Mouse (Mus musculus): ENCODE results near the gene Bri3bp. TPM values are rescaled to one million over a fixed set of nuclear protein-coding genes. Genes with fewer than 3 reads are reported as not detected.
A peak's percentile ranks its signal among the peaks of the same experiment; 100 is the strongest.
"Not testable (repeated sequence)": the region's sequence is repeated elsewhere in the genome, so short reads cannot be mapped to it uniquely, and the experiment has no call there.

Gene Bri3bp
- total RNA-seq, 2 experiments from 2014 or later, result 2.5 to 3.9 TPM

GRCm38 (mm10) chr5:125413763-125414162 lies 27.6 kb upstream of the Bri3bp start:
- no peak for TF ChIP-seq CTCF (IDR thresholded peaks at IDR 0.05)
- Histone ChIP-seq H3K27ac (no peak overlapping the region), H3K4me3 (no peak overlapping the region)
- intact Hi-C loops (cut with DNase I), result loop anchor here (5.0 kb wide), 2 partner anchors 49 to 64 kb away; partner anchors contain the start of gene Aacs
- DNase-seq, result no peak

- DNase-seq, result no peak
- intact Hi-C loops (cut with DNase I), result no loop called here
- TF ChIP-seq CTCF (IDR thresholded peaks at IDR 0.05), result no peak
- Histone ChIP-seq H3K27ac (no peak overlapping the region), H3K4me3 (no peak overlapping the region)
Measured at GRCm38 (mm10) chr5:125416183-125416582, 25.2 kb upstream of the Bri3bp start.

GRCm38 (mm10) chr5:125418636-125419035 lies 22.7 kb upstream of the Bri3bp start:
- no peak overlapping the region for H3K27ac ChIP-seq
- TF ChIP-seq CTCF (IDR thresholded peaks at IDR 0.05), result no peak
- intact Hi-C loops (cut with DNase I), result no loop called here

GRCm38 (mm10) chr5:125419124-125419523 lies 22.2 kb upstream of the Bri3bp start:
- no peak for TF ChIP-seq CTCF (IDR thresholded peaks at IDR 0.05)
- Histone ChIP-seq H3K27ac (no peak overlapping the region), H3K4me3 (no peak overlapping the region)
- intact Hi-C loops (cut with DNase I), result no loop called here
- no peak for DNase-seq

More at GRCm38 (mm10) chr5:125418636-125419035, 22.7 kb upstream of the Bri3bp start:
- H3K4me3 ChIP-seq, result no peak overlapping the region
- no peak for DNase-seq

- TF ChIP-seq CTCF (IDR thresholded peaks at IDR 0.05), result no peak
- intact Hi-C loops (cut with DNase I), result no loop called here
- H3K4me3 ChIP-seq, result no peak overlapping the region
- no peak for DNase-seq
- H3K27ac ChIP-seq, result no peak overlapping the region
Measured at GRCm38 (mm10) chr5:125425698-125426276, 15.6 kb upstream of the Bri3bp start.

- no peak for DNase-seq
- no peak overlapping the region for H3K27ac ChIP-seq
- intact Hi-C loops (cut with DNase I), result no loop called here
Measured at GRCm38 (mm10) chr5:125426343-125426742, 15.0 kb upstream of the Bri3bp start.

GRCm38 (mm10) chr5:125432324-125432723 lies 9.0 kb upstream of the Bri3bp start:
- DNase-seq; H3K4me3 ChIP-seq; intact Hi-C loops (cut with DNase I); H3K27ac ChIP-seq: not testable (repeated sequence)

More at GRCm38 (mm10) chr5:125426343-125426742, 15.0 kb upstream of the Bri3bp start:
- H3K4me3 ChIP-seq, result no peak overlapping the region
- no peak for TF ChIP-seq CTCF (IDR thresholded peaks at IDR 0.05)

- no peak for TF ChIP-seq CTCF (IDR thresholded peaks at IDR 0.05)
- peak; percentile 97 for DNase-seq
- peak within 1 kb of the TSS; percentile 93 for H3K27ac ChIP-seq
- H3K4me3 ChIP-seq, result peak within 1 kb of the TSS; percentile 95
- intact Hi-C loops (cut with DNase I), result no loop called here
Measured at GRCm38 (mm10) chr5:125433793-125434337, 7.5 kb upstream of the Bri3bp start, which contains the start of gene Dhx37. Gene Dhx37 (minus strand): TSS chr5:125434121.

- peak; percentile 32 for TF ChIP-seq CTCF (IDR thresholded peaks at IDR 0.05)
- intact Hi-C loops (cut with DNase I), result not testable (repeated sequence)
- H3K27ac ChIP-seq, result peak overlapping the region; percentile 64
Measured at GRCm38 (mm10) chr5:125434347-125434746, 7.0 kb upstream of the Bri3bp start.

GRCm38 (mm10) chr5:125440583-125441233 lies 660 bp upstream of the Bri3bp start:
- intact Hi-C loops (cut with DNase I), result no loop called here

More at GRCm38 (mm10) chr5:125434347-125434746, 7.0 kb upstream of the Bri3bp start:
- peak overlapping the region; percentile 95 for H3K4me3 ChIP-seq
- not testable (repeated sequence) for DNase-seq

GRCm38 (mm10) chr5:125442136-125442995 lies 998 bp downstream of the Bri3bp start:
- intact Hi-C loops (cut with DNase I), result no loop called here
- DNase-seq, result no peak
- H3K4me3 ChIP-seq, result peak overlapping the region; percentile 94
- no peak for TF ChIP-seq CTCF (IDR thresholded peaks at IDR 0.05)
- H3K27ac ChIP-seq, result peak overlapping the region; percentile 84

More at GRCm38 (mm10) chr5:125440583-125441233, 660 bp upstream of the Bri3bp start:
- no peak for TF ChIP-seq CTCF (IDR thresholded peaks at IDR 0.05)
- Histone ChIP-seq H3K4me3 (peak overlapping the region; percentile 94), H3K27ac (peak overlapping the region; percentile 84)
- no peak for DNase-seq

GRCm38 (mm10) chr5:125443335-125443734 lies 2.0 kb downstream of the Bri3bp start:
- no peak for DNase-seq
- TF ChIP-seq CTCF (IDR thresholded peaks at IDR 0.05), result peak; percentile 40
- no peak overlapping the region for H3K27ac ChIP-seq
- intact Hi-C loops (cut with DNase I), result no loop called here
- H3K4me3 ChIP-seq, result no peak overlapping the region

All from gastrocnemius, adult 2 months (tissue).